ENCODE assay signal across 27 mouse cellular contexts in the genomic region with DNA sequence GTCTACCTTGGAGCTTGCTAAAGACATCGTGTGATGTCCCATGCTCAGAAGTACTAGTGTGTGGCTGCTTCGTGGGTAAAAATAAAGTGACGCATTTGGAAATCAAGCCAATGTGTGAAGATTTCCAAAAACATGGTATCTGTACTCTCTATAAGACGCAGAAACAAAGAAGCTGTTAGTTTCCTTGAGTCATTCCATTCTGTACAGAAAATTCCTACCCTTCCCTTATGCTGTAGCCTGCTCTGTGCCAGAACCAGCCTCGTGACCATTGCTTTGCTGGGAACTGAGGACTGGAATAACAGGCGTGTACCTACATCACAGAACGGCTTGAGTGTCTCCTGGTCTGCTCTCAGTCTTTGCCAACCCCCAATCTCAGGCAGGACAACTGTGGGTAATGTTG. TPM values are rescaled to one million over a fixed set of nuclear protein-coding genes. Genes with fewer than 3 reads are reported as not detected.
DNase-seq lines count a peak whose midpoint lies in the region; ATAC-seq lines count a peak whose summit lies in the region.
"Had no signal": no experiment of that assay in that cellular context is flagged by ENCODE, and none has a peak within 500 bp of the region (broad histone marks: within the 10 kb centered on the region; RNA-seq: fewer than 3 reads in every experiment).

No protein-coding gene starts in this region.

- no peak for DNase-seq in frontal cortex, postnatal 14 days (ENCODE audit: low spot score in 2 of 2)
- DNase-seq in layer of hippocampus, adult 9-11 months: peak; percentile 26
- DNase-seq in layer of hippocampus, postnatal 14 days (ENCODE audit: low spot score in 2 of 2): no peak
- DNase-seq in brain, adult 2 months (ENCODE audit: low read depth, low spot score): peak; percentile 53
- peak; percentile 53 for DNase-seq in telencephalon, adult 2 months (ENCODE audit: low read depth, low spot score)
- no peak for DNase-seq in adrenal gland, postnatal 36 days
- DNase-seq in urinary bladder, postnatal 4 days (ENCODE audit: low spot score in 2 of 2): no peak
- DNase-seq: adrenal gland, adult 2 months; adrenal gland, adult 8-10 months; adrenal gland, postnatal 10 days; adrenal gland, postnatal 14 days; adrenal gland, postnatal 25 days; B cell, adult 2 months; cerebellum, adult 11 months; cerebellum, adult 11-12 months; cerebellum, adult 18-20 months; cerebellum, adult 2 months had no signal

- peak; percentile 97 for ATAC-seq in frontal cortex, adult (ENCODE audit: low TSS enrichment)
- ATAC-seq: activated CD4-positive, CD25-positive, alpha-beta regulatory T cell, adult 4 months; CD4-positive, CD25-positive, alpha-beta regulatory T cell, adult 4 months; Patski had no signal

RNA-seq across cellular contexts. Expression of a gene that starts 7.7 kb away (rescaled TPM):
- total RNA-seq in layer of hippocampus, postnatal 14 days (2021): 1 to 10 TPM; 7.8 to 8.2 TPM
- total RNA-seq in adrenal gland, postnatal 36 days (2021): not detected
- total RNA-seq: adrenal gland, postnatal 14 days; adrenal gland, postnatal 25 days had no signal

RNA-seq across cellular contexts. Expression of a gene that starts 18.9 kb away (rescaled TPM):
- total RNA-seq in layer of hippocampus, postnatal 14 days (2021): 1 to 10 TPM; 8.0 to 9.1 TPM
- not detected for total RNA-seq in adrenal gland, postnatal 36 days (2021)
- total RNA-seq: adrenal gland, adult 18-20 months; adrenal gland, adult 2 months; adrenal gland, postnatal 10 days; adrenal gland, postnatal 14 days; adrenal gland, postnatal 25 days; adrenal gland, postnatal 4 days; CH12.LX; ES-E14; G1E; MEL had no signal

RNA-seq across cellular contexts. Expression of a gene that starts 29.2 kb away (rescaled TPM):
- total RNA-seq in layer of hippocampus, postnatal 14 days (2021): 1 to 10 TPM; 3.6 to 5.0 TPM
- not detected for total RNA-seq in adrenal gland, postnatal 36 days (2021)
- total RNA-seq: adrenal gland, adult 18-20 months; adrenal gland, adult 2 months; adrenal gland, adult 8-10 months; adrenal gland, postnatal 10 days; adrenal gland, postnatal 14 days; adrenal gland, postnatal 25 days; adrenal gland, postnatal 4 days; CH12.LX; MEL had no signal

Comparison
In these comparisons a context has a peak if more than half of its experiments do, and no peak if none do; other contexts are left out.
1. DNase-seq: peak in layer of hippocampus, adult 9-11 months (single experiment), brain, adult 2 months (single experiment) and telencephalon, adult 2 months (single experiment); none in frontal cortex, postnatal 14 days (0 of 2), layer of hippocampus, postnatal 14 days (0 of 2), adrenal gland, postnatal 36 days (0 of 2) and urinary bladder, postnatal 4 days (0 of 2).
2. RNA of a gene that starts 7.7 kb away (total RNA-seq): 7.8 to 8.2 TPM in layer of hippocampus, postnatal 14 days; not detected in adrenal gland, postnatal 36 days; every median in the first group is over 4 times any median in the second.
3. RNA of a gene that starts 18.9 kb away (total RNA-seq): 8.0 to 9.1 TPM in layer of hippocampus, postnatal 14 days; not detected in adrenal gland, postnatal 36 days; every median in the first group is over 4 times any median in the second.
4. RNA of a gene that starts 29.2 kb away (total RNA-seq): 3.6 to 5.0 TPM in layer of hippocampus, postnatal 14 days; not detected in adrenal gland, postnatal 36 days; every median in the first group is over 4 times any median in the second.